Mouse (Mus musculus): ENCODE results near the gene Trpm3.

Gene Trpm3

GRCm38 (mm10) chr19:22869853-22870252, 731.0 kb downstream of the Trpm3 start:
- DNase-seq = no peak

- no peak for DNase-seq
Observed at GRCm38 (mm10) chr19:22872456-22872855, 733.6 kb downstream of the Trpm3 start.

GRCm38 (mm10) chr19:22880199-22880598, 741.4 kb downstream of the Trpm3 start:
- DNase-seq = no peak

- no peak for DNase-seq
Observed at GRCm38 (mm10) chr19:22882670-22883111, 743.8 kb downstream of the Trpm3 start.

GRCm38 (mm10) chr19:22883154-22883553, 744.3 kb downstream of the Trpm3 start:
- no peak for DNase-seq

- no peak for DNase-seq
Observed at GRCm38 (mm10) chr19:22883744-22884317, 745.0 kb downstream of the Trpm3 start.

- DNase-seq = no peak
Observed at GRCm38 (mm10) chr19:22884357-22884756, 745.5 kb downstream of the Trpm3 start.

- DNase-seq = no peak
Observed at GRCm38 (mm10) chr19:22885051-22885450, 746.2 kb downstream of the Trpm3 start.

- DNase-seq = no peak
Observed at GRCm38 (mm10) chr19:22901892-22902291, 763.0 kb downstream of the Trpm3 start.

- no peak for DNase-seq
Observed at GRCm38 (mm10) chr19:22902386-22902785, 763.5 kb downstream of the Trpm3 start.

GRCm38 (mm10) chr19:22905066-22905482, 766.2 kb downstream of the Trpm3 start:
- no peak for DNase-seq

- no peak for DNase-seq
Observed at GRCm38 (mm10) chr19:22910686-22911085, 771.8 kb downstream of the Trpm3 start.

- DNase-seq = no peak
Observed at GRCm38 (mm10) chr19:22912971-22913370, 774.1 kb downstream of the Trpm3 start.

GRCm38 (mm10) chr19:22915868-22916642, 777.2 kb downstream of the Trpm3 start:
- peak in 1 of 2 experiments; percentile 22 for DNase-seq

- peak; percentile 42 to 43 for DNase-seq
Observed at GRCm38 (mm10) chr19:22916643-22917344, 777.9 kb downstream of the Trpm3 start.

- no peak for DNase-seq
Observed at GRCm38 (mm10) chr19:22917345-22917735, 778.5 kb downstream of the Trpm3 start.

- no peak for DNase-seq
Observed at GRCm38 (mm10) chr19:22920949-22921348, 782.1 kb downstream of the Trpm3 start.

- DNase-seq = no peak
Observed at GRCm38 (mm10) chr19:22922871-22923670, 784.2 kb downstream of the Trpm3 start.

- DNase-seq = no peak
Observed at GRCm38 (mm10) chr19:22925284-22925683, 786.4 kb downstream of the Trpm3 start.

- no peak for DNase-seq
Observed at GRCm38 (mm10) chr19:22926753-22927152, 787.9 kb downstream of the Trpm3 start.

GRCm38 (mm10) chr19:22928366-22928765, 789.5 kb downstream of the Trpm3 start:
- DNase-seq = no peak

GRCm38 (mm10) chr19:22929768-22930167, 790.9 kb downstream of the Trpm3 start:
- DNase-seq = no peak

GRCm38 (mm10) chr19:22930368-22930834, 791.6 kb downstream of the Trpm3 start:
- DNase-seq = no peak

All from thymus, adult 18-20 months (tissue).